Mouse (Mus musculus): ENCODE measurements at regions not wholly inside any gene's neighbourhood (a gene's known extent, or its start where the extent isn't known, plus 50 kb on each side); places are given as distances from the start of the nearest gene placed in this dataset.

- no peak for TF ChIP-seq GATA1 (IDR thresholded peaks at IDR 0.05; ENCODE audit: borderline replicate concordance, low read length)
- TF ChIP-seq FLI1 (IDR thresholded peaks at IDR 0.05; ENCODE audit: low read length): no peak
Observed at GRCm38 (mm10) chr11:18754732-18755525, 263.9 kb downstream of the Meis1 start.

Measured in megakaryocyte, embryonic 14.5 days (primary cell).